Mouse (Mus musculus): ENCODE data around the gene Lrch1. TPM values are rescaled to one million over a fixed set of nuclear protein-coding genes. Genes with fewer than 3 reads are reported as not detected.
A peak's percentile ranks its signal among the peaks of the same experiment; 100 is the strongest.

The Lrch1 gene
- polyA plus RNA-seq, 1 experiment from 2014 or later = 12.6 TPM

GRCm38 (mm10) chr14:74884024-74884680 lies 63.5 kb downstream of the Lrch1 start:
- WGBS = 40% methylated on average over 13 of the region's 13 CpGs
- Histone ChIP-seq H3K9me3 (ENCODE audit: control insufficient read depth, low read length) (no peaks in the 10 kb centered on the region), H3K36me3 (ENCODE audit: control insufficient read depth, insufficient read depth, low read length) (no peaks in the 10 kb centered on the region), H3K4me3 (ENCODE audit: low read depth, low read length) (no peak overlapping the region), H3K27me3 (ENCODE audit: control insufficient read depth, insufficient read depth, low read length) (no peaks in the 10 kb centered on the region), H3K9ac (ENCODE audit: low read depth, low read length) (no peak overlapping the region), H3K27ac (ENCODE audit: low read depth, low read length) (peak overlapping the region; percentile 54; the same call in 1 of the 2 replicates), H3K4me2 (replicated peaks; ENCODE audit: low read depth, low read length) (no peak overlapping the region), H3K4me1 (replicated peaks; ENCODE audit: control insufficient read depth, insufficient read depth, low read length) (0 out of 2 replicates have a peak, but pooled peaks cover 4% of the 10 kb centered on the region)
- DNase-seq (ENCODE audit: low spot score) (peak; percentile 33), ATAC-seq (ENCODE audit: low FRiP score) (peak; percentile 84)

DNA sequence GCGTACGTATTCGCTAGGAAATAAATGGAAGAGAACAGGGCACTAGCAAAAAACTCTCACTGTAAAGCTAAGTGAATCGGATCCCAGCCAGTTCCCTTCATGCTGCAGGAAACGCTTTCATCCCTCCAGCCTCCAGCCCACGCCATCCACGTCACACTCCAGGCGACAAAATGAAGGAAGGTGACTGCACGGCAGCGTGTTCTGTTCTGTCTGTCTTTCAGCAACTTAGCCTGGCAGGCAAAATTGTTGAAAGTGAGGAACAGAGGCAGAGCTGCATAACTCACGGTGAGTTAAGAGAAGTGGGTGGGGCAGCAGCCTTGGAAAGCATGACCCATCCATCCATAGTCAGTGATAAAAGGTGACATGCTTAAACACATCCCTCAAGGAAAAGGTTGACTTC lies 64.5 kb downstream of the Lrch1 start:
- Histone ChIP-seq H3K27me3 (ENCODE audit: control insufficient read depth, insufficient read depth, low read length) (no peaks in the 10 kb centered on the region), H3K9me3 (ENCODE audit: control insufficient read depth, low read length) (no peaks in the 10 kb centered on the region), H3K27ac (ENCODE audit: low read depth, low read length) (no peak overlapping the region), H3K36me3 (ENCODE audit: control insufficient read depth, insufficient read depth, low read length) (no peaks in the 10 kb centered on the region), H3K9ac (ENCODE audit: low read depth, low read length) (no peak overlapping the region), H3K4me2 (replicated peaks; ENCODE audit: low read depth, low read length) (no peak overlapping the region), H3K4me3 (ENCODE audit: low read depth, low read length) (no peak overlapping the region), H3K4me1 (replicated peaks; ENCODE audit: control insufficient read depth, insufficient read depth, low read length) (0 out of 2 replicates have a peak, but pooled peaks cover 4% of the 10 kb centered on the region)
- 66% methylated on average over 11 of the region's 11 CpGs for WGBS
- no peak for ATAC-seq (ENCODE audit: low FRiP score)
- DNase-seq (ENCODE audit: low spot score) = no peak

DNA sequence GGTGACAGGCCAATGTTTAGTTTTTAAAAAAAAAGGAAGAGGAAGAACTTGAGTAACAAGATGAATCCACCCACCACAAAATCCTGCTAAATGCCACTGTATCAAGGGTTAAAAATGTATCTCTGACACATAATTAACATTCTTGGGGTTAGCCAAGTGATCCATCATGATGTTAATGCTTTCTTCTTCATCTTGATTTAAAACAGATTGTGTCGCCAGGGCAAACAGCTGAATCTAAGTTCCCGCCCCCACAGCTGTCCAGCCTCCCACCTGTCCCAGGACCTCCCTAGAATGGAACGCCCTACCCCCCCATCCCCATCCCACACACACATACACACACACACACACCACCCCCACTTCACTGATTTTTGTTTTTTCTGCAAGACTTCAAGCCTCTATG lies 64.9 kb downstream of the Lrch1 start:
- Histone ChIP-seq H3K4me1 (replicated peaks; ENCODE audit: control insufficient read depth, insufficient read depth, low read length) (0 out of 2 replicates have a peak, but pooled peaks cover 4% of the 10 kb centered on the region), H3K9me3 (ENCODE audit: control insufficient read depth, low read length) (no peaks in the 10 kb centered on the region), H3K27ac (ENCODE audit: low read depth, low read length) (no peak overlapping the region), H3K4me2 (replicated peaks; ENCODE audit: low read depth, low read length) (no peak overlapping the region), H3K36me3 (ENCODE audit: control insufficient read depth, insufficient read depth, low read length) (no peaks in the 10 kb centered on the region), H3K4me3 (ENCODE audit: low read depth, low read length) (no peak overlapping the region), H3K9ac (ENCODE audit: low read depth, low read length) (no peak overlapping the region), H3K27me3 (ENCODE audit: control insufficient read depth, insufficient read depth, low read length) (no peaks in the 10 kb centered on the region)
- 63% methylated on average over 3 of the region's 3 CpGs for WGBS
- ATAC-seq (ENCODE audit: low FRiP score) = no peak
- no peak for DNase-seq (ENCODE audit: low spot score)

- ATAC-seq (ENCODE audit: low FRiP score) = no peak
These were observed 66.8 kb downstream of the Lrch1 start for GRCm38 (mm10) chr14:74880868-74881267.

DNA sequence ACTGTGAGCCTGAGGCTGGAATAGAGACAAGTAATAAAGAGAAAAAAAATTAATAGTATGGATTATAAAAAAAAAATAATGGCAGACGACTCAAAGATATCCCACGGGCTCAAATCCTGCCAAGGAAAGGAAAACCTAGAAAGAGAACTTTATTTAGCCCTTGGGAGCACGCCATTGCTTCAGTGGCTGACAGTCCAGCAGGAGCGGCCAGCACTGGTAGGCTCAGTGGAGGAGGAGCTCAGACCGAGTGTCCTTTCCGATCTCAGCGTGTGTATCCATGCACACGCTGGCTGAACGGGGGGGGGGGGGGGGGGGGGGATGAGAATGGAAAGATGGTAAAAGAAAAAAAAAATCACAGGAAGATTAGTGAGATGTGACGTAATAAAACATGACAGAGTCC lies 68.2 kb downstream of the Lrch1 start:
- no peak overlapping the region for H3K4me3 ChIP-seq (ENCODE audit: low read depth, low read length)
- no peaks in the 10 kb centered on the region for H3K36me3 ChIP-seq (ENCODE audit: control insufficient read depth, insufficient read depth, low read length)
- ATAC-seq (ENCODE audit: low FRiP score) (no peak), DNase-seq (ENCODE audit: low spot score) (no peak)
- H3K4me2 ChIP-seq (replicated peaks; ENCODE audit: low read depth, low read length) = no peak overlapping the region
- 81% methylated on average over 10 of the region's 10 CpGs for WGBS
- H3K9me3 ChIP-seq (ENCODE audit: control insufficient read depth, low read length) = no peaks in the 10 kb centered on the region
- no peak overlapping the region for H3K9ac ChIP-seq (ENCODE audit: low read depth, low read length)
- H3K4me1 ChIP-seq (replicated peaks; ENCODE audit: control insufficient read depth, insufficient read depth, low read length) = 0 out of 2 replicates have a peak, but pooled peaks cover 4% of the 10 kb centered on the region
- H3K27ac ChIP-seq (ENCODE audit: low read depth, low read length) = no peak overlapping the region
- no peaks in the 10 kb centered on the region for H3K27me3 ChIP-seq (ENCODE audit: control insufficient read depth, insufficient read depth, low read length)

More at GRCm38 (mm10) chr14:74880868-74881267, 66.8 kb downstream of the Lrch1 start:
- no peak overlapping the region for H3K27ac ChIP-seq (ENCODE audit: low read depth, low read length)
- H3K36me3 ChIP-seq (ENCODE audit: control insufficient read depth, insufficient read depth, low read length) = no peaks in the 10 kb centered on the region
- no peaks in the 10 kb centered on the region for H3K9me3 ChIP-seq (ENCODE audit: control insufficient read depth, low read length)
- no peak overlapping the region for H3K4me2 ChIP-seq (replicated peaks; ENCODE audit: low read depth, low read length)
- 86% methylated on average over 10 of the region's 10 CpGs for WGBS
- no peaks in the 10 kb centered on the region for H3K27me3 ChIP-seq (ENCODE audit: control insufficient read depth, insufficient read depth, low read length)
- H3K9ac ChIP-seq (ENCODE audit: low read depth, low read length) = no peak overlapping the region
- H3K4me3 ChIP-seq (ENCODE audit: low read depth, low read length) = no peak overlapping the region
- no peak for DNase-seq (ENCODE audit: low spot score)
- H3K4me1 ChIP-seq (replicated peaks; ENCODE audit: control insufficient read depth, insufficient read depth, low read length) = 0 out of 2 replicates have a peak, but pooled peaks cover 4% of the 10 kb centered on the region

- no peak for ATAC-seq (ENCODE audit: low FRiP score)
- H3K27me3 ChIP-seq (ENCODE audit: control insufficient read depth, insufficient read depth, low read length) = no peaks in the 10 kb centered on the region
- no peaks in the 10 kb centered on the region for H3K4me1 ChIP-seq (replicated peaks; ENCODE audit: control insufficient read depth, insufficient read depth, low read length)
- H3K9me3 ChIP-seq (ENCODE audit: control insufficient read depth, low read length) = no peaks in the 10 kb centered on the region
- no peaks in the 10 kb centered on the region for H3K36me3 ChIP-seq (ENCODE audit: control insufficient read depth, insufficient read depth, low read length)
- no peak overlapping the region for H3K4me2 ChIP-seq (replicated peaks; ENCODE audit: low read depth, low read length)
- WGBS = 74% methylated on average over 5 of the region's 5 CpGs
- DNase-seq (ENCODE audit: low spot score) = no peak
- H3K9ac ChIP-seq (ENCODE audit: low read depth, low read length) = no peak overlapping the region
- no peak overlapping the region for H3K27ac ChIP-seq (ENCODE audit: low read depth, low read length)
- no peak overlapping the region for H3K4me3 ChIP-seq (ENCODE audit: low read depth, low read length)
These were observed 70.4 kb downstream of the Lrch1 start for GRCm38 (mm10) chr14:74877287-74877686.

- ATAC-seq (ENCODE audit: low FRiP score) (no peak), DNase-seq (ENCODE audit: low spot score) (no peak)
- Histone ChIP-seq H3K4me3 (ENCODE audit: low read depth, low read length) (no peak overlapping the region), H3K36me3 (ENCODE audit: control insufficient read depth, insufficient read depth, low read length) (no peaks in the 10 kb centered on the region), H3K4me2 (replicated peaks; ENCODE audit: low read depth, low read length) (no peak overlapping the region), H3K4me1 (replicated peaks; ENCODE audit: control insufficient read depth, insufficient read depth, low read length) (no peaks in the 10 kb centered on the region), H3K9ac (ENCODE audit: low read depth, low read length) (no peak overlapping the region), H3K9me3 (ENCODE audit: control insufficient read depth, low read length) (no peaks in the 10 kb centered on the region), H3K27me3 (ENCODE audit: control insufficient read depth, insufficient read depth, low read length) (no peaks in the 10 kb centered on the region), H3K27ac (ENCODE audit: low read depth, low read length) (no peak overlapping the region)
- WGBS = 72% methylated on average over 4 of the region's 4 CpGs
These were observed 76.5 kb downstream of the Lrch1 start for GRCm38 (mm10) chr14:74871220-74871619.

DNA sequence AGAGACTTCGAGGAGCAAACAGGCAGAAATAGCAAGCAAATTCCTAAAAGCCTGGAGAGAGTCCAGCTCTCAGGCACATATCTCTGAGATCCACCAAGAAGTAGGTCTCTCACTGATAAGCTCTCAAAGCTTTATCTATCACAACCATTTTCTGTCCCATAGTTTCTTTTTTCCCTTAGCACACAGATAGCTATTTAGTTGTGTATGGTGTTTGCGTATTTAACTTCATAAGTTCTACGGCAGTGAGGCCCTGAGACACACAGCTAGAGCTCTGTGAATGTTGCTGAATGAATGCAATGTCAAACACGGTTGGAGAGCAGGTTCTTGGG lies 78.8 kb downstream of the Lrch1 start:
- no peaks in the 10 kb centered on the region for H3K9me3 ChIP-seq (ENCODE audit: control insufficient read depth, low read length)
- no peaks in the 10 kb centered on the region for H3K27me3 ChIP-seq (ENCODE audit: control insufficient read depth, insufficient read depth, low read length)
- no peaks in the 10 kb centered on the region for H3K4me1 ChIP-seq (replicated peaks; ENCODE audit: control insufficient read depth, insufficient read depth, low read length)
- ATAC-seq (ENCODE audit: low FRiP score) (no peak), DNase-seq (ENCODE audit: low spot score) (no peak)
- H3K4me2 ChIP-seq (replicated peaks; ENCODE audit: low read depth, low read length) = no peak overlapping the region
- H3K9ac ChIP-seq (ENCODE audit: low read depth, low read length) = no peak overlapping the region
- no peak overlapping the region for H3K27ac ChIP-seq (ENCODE audit: low read depth, low read length)
- H3K4me3 ChIP-seq (ENCODE audit: low read depth, low read length) = no peak overlapping the region
- H3K36me3 ChIP-seq (ENCODE audit: control insufficient read depth, insufficient read depth, low read length) = no peaks in the 10 kb centered on the region
- 89% methylated on average over 4 of the region's 4 CpGs for WGBS

DNA sequence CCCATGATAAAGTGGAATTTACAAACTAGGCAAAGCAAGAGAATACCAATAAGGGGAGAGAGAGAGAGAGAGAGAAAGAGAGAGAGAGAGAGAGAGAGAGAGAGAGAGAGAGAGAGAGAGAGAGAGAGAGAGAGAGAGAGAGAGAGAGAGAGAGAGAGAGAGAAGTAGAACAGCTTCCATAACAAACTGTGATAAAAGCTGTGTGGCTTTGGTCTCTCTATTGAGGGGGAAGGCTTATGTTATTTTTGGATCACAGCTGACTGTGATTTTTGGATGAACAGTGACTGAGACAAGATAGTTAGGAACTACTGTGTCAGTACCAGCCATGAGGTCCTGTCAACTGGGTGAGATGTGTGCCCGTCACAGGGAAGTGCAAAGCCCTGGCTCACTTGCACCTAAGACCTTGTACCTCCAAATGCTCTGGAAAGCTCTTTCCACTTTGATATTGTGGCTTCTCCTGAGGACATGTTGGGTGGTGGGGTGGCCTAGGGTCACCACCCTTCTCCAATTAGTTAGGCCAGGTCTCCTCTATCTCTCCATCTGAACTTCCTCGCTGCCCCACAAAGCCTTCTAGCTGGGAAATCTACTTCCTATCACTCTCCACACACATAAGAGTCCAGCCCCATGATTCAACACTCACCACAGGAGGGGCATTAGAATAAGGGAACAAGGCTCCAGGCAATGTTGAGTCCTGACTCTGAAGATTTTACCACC lies 79.3 kb downstream of the Lrch1 start:
- Histone ChIP-seq H3K9me3 (ENCODE audit: control insufficient read depth, low read length) (no peaks in the 10 kb centered on the region), H3K36me3 (ENCODE audit: control insufficient read depth, insufficient read depth, low read length) (no peaks in the 10 kb centered on the region), H3K9ac (ENCODE audit: low read depth, low read length) (no peak overlapping the region), H3K4me3 (ENCODE audit: low read depth, low read length) (no peak overlapping the region), H3K27ac (ENCODE audit: low read depth, low read length) (no peak overlapping the region), H3K4me2 (replicated peaks; ENCODE audit: low read depth, low read length) (no peak overlapping the region), H3K27me3 (ENCODE audit: control insufficient read depth, insufficient read depth, low read length) (no peaks in the 10 kb centered on the region), H3K4me1 (replicated peaks; ENCODE audit: control insufficient read depth, insufficient read depth, low read length) (no peaks in the 10 kb centered on the region)
- 79% methylated on average over 2 of the region's 2 CpGs for whole genome bisulfite sequencing
- DNase-seq (ENCODE audit: low spot score) (no peak), ATAC-seq (ENCODE audit: low FRiP score) (no peak)
